Mouse (Mus musculus) testis, adult 2 months (tissue): ENCODE data around the gene Rad54l2. TPM values are rescaled to one million over a fixed set of nuclear protein-coding genes. Genes with fewer than 3 reads are reported as not detected.

ENCODE experiments used
- H3K27ac ChIP-seq: fragments of 200-500 bp; 2 replicates; pipeline ENCODE4 v1.5.1; 2012; ENCODE audit warnings: low read depth, low read length; ENCODE audit not compliant: control insufficient read depth, insufficient read depth
- H3K27me3 ChIP-seq: fragments of 200-500 bp; 2 replicates; pipeline ENCODE4 v1.6.1; 2012; ENCODE audit warnings: mild to moderate bottlenecking, low read length, moderate library complexity; ENCODE audit not compliant: control insufficient read depth, insufficient read depth
- H3K36me3 ChIP-seq: fragments of 200-500 bp; 2 replicates; pipeline ENCODE4 v1.6.1; 2012; ENCODE audit warnings: mild to moderate bottlenecking, low read length; ENCODE audit not compliant: control insufficient read depth, insufficient read depth
- H3K4me1 ChIP-seq: fragments of 200-500 bp; 2 replicates; pipeline ENCODE4 v1.6.1; 2012; ENCODE audit warnings: low read length; ENCODE audit not compliant: control insufficient read depth, insufficient read depth
- H3K4me3 ChIP-seq: fragments of 200-500 bp; 2 replicates; pipeline ENCODE4 v1.5.1; 2012; ENCODE audit warnings: low read depth, mild to moderate bottlenecking, low read length, moderate library complexity, mixed read lengths; ENCODE audit not compliant: control insufficient read depth
- CTCF ChIP-seq: fragments of 200-500 bp; IDR thresholded peaks from 2 replicates; pipeline ENCODE4 v1.5.1; 2012; ENCODE audit warnings: low read depth, mild to moderate bottlenecking, inconsistent platforms, low read length, moderate library complexity; ENCODE audit not compliant: control insufficient read depth, insufficient read depth, insufficient replicate concordance
- POLR2A ChIP-seq: fragments of 200-500 bp; IDR thresholded peaks from 2 replicates; pipeline ENCODE4 v1.6.1; 2012; ENCODE audit warnings: low read depth, mild to moderate bottlenecking, inconsistent platforms, low read length, moderate library complexity; ENCODE audit not compliant: control insufficient read depth
- polyA plus RNA-seq: library from polyadenylated mRNA; depleted of rRNA; stranded (reverse); fragments of >200 nt; gene quantifications from 2 replicates; pipeline ENCODE4 v1.2.3, GENCODE M21; 2012; rRNA removed

The Rad54l2 gene
- polyA plus RNA-seq, 1 experiment, result 18.2 TPM

DNA sequence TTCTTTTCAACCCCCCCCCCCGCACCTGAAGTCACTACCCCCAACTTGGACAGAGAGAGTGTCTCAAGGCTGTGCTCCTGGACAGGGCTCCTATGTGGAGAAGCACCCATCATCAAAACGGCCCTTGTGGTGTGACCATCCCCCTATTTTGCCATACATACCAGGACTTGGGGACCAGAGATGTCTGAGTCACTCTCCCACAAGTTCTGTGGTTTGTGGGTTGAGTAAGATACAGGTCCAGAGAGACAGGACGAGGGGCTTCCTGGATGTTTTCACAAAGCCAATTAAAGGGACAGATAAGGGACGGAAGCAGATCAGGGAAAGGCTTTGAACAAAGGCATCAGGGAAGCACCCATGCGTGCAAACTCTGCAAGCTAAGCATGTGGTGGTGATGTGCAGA lies 147.6 kb downstream of the Rad54l2 start:
- TF ChIP-seq POLR2A, result no peak
- no peak for TF ChIP-seq CTCF
- no peak overlapping the region for H3K27ac ChIP-seq
- no peak overlapping the region; the same call in 1 of the 2 replicates for H3K4me3 ChIP-seq
- no peaks in the 10 kb centered on the region for H3K27me3 ChIP-seq
- no peaks in the 10 kb centered on the region for H3K36me3 ChIP-seq
- H3K4me1 ChIP-seq, result no peaks in the 10 kb centered on the region

DNA sequence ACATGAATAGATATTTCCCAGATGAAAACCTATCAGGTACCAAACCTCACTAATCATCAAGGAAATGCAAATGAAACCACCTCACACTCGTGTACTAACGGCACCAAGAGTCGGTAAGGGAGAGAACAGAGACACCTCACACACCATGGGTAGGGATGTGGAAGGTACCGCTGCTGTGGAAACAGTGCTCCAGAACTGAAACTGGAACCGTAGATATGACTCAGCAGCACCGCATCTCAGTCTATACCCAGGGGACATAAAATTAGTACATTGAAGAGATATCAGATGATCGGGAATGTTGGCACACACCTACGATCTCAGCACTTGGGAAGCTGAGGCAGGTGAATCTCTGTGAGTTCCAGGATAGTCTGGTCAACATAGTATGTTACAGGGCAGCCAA lies 150.8 kb downstream of the Rad54l2 start:
- Histone ChIP-seq H3K36me3 (no peaks in the 10 kb centered on the region), H3K27ac (no peak overlapping the region), H3K27me3 (no peaks in the 10 kb centered on the region), H3K4me3 (no peak overlapping the region), H3K4me1 (no peaks in the 10 kb centered on the region)
- TF ChIP-seq POLR2A (no peak), CTCF (no peak)

Other genes starting within 250 kb of the Rad54l2 start
- 594 and 612 TPM in 2 replicates for gene Iqcf3, start 227.6 kb downstream of the Rad54l2 start, polyA plus RNA-seq
- 220 and 225 TPM in 2 replicates for gene Iqcf4, start 218.2 kb downstream of the Rad54l2 start, polyA plus RNA-seq
- gene Iqcf6, start 162.6 kb downstream of the Rad54l2 start, polyA plus RNA-seq, result 85.6 and 87.2 TPM in 2 replicates
- 0.22 and 0.30 TPM in 2 replicates for gene Grm2, start 133.1 kb downstream of the Rad54l2 start, polyA plus RNA-seq
- 82.9 and 84.7 TPM in 2 replicates for gene Tex264, start 103.3 kb downstream of the Rad54l2 start, polyA plus RNA-seq
- 56.6 and 71.0 TPM in 2 replicates for gene Dcaf1, start 32.7 kb upstream of the Rad54l2 start, polyA plus RNA-seq
- 4.5 and 4.6 TPM in 2 replicates for gene Rbm15b, start 98.2 kb upstream of the Rad54l2 start, polyA plus RNA-seq
- 80.4 and 82.2 TPM in 2 replicates for gene Manf, start 102.8 kb upstream of the Rad54l2 start, polyA plus RNA-seq